Mouse (Mus musculus): ENCODE measurements at regions not wholly inside any gene's neighbourhood (a gene's known extent, or its start where the extent isn't known, plus 50 kb on each side); places are given as distances from the start of the nearest gene placed in this dataset.

DNA sequence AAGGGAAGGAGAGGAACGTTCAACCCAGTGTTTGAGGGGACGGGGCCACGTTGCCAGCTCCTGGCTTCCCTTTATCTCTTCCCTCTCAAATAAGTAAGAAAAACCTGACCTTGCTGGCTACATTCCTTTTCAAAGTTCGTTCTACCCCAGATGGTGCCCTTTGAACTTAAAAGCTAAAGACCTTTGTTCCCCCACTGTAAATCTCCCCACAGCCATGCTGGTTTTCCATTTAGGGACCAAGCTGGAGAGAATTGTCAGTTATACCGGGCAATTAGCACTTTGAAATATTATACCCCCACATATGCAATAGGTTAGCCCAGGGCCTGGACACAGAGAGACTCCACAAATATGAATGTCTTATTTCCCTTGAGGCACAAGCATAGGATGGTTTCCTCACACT lies 214.5 kb upstream of the Gpc5 start:
- Histone ChIP-seq H3K4me1 (ENCODE audit: control insufficient read depth, insufficient read depth, low read length) (no peaks in the 10 kb centered on the region), H3K27me3 (ENCODE audit: control insufficient read depth, insufficient read depth, low read length, poor library complexity, severe bottlenecking) (no peaks in the 10 kb centered on the region), H3K27ac (ENCODE audit: insufficient read depth, low read length) (no peak overlapping the region), H3K9me3 (replicated peaks; ENCODE audit: control insufficient read depth, insufficient read depth, low read length, poor library complexity, severe bottlenecking) (no peaks in the 10 kb centered on the region), H3K4me3 (ENCODE audit: low read depth, low read length) (no peak overlapping the region), H3K36me3 (ENCODE audit: control insufficient read depth, insufficient read depth, low read length, poor library complexity, severe bottlenecking) (no peaks in the 10 kb centered on the region), H3K9ac (ENCODE audit: low read depth, poor library complexity, severe bottlenecking) (no peak overlapping the region)
- TF ChIP-seq EP300 (IDR thresholded peaks at IDR 0.05; ENCODE audit: insufficient read depth, low read depth, low read length), result no peak
- TF ChIP-seq CTCF (IDR thresholded peaks at IDR 0.05; ENCODE audit: low read depth, low read length), result no peak
- TF ChIP-seq POLR2A (IDR thresholded peaks at IDR 0.05; ENCODE audit: insufficient read depth, low read length), result no peak

DNA sequence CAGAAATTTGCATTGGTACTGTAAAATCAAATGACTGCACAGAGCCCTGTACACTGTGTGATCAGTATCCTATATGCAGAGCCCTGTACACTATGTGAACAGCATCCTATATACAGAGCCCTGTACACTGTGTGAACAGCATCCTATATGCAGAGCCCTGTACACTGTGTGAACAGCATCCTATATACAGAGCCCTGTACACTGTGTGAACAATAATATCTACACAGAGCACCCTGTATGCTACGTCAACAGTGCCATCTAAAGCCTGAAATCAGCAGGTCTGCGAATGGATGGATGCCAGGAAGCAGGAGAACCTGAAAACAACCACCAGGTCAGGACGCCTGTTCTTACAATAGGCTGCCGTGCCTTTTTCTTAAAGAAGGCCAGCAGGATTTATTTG lies 211.7 kb upstream of the Gpc5 start:
- Histone ChIP-seq H3K27ac (ENCODE audit: insufficient read depth, low read length) (no peak overlapping the region), H3K27me3 (ENCODE audit: control insufficient read depth, insufficient read depth, low read length, poor library complexity, severe bottlenecking) (no peaks in the 10 kb centered on the region), H3K9me3 (replicated peaks; ENCODE audit: control insufficient read depth, insufficient read depth, low read length, poor library complexity, severe bottlenecking) (no peaks in the 10 kb centered on the region), H3K4me3 (ENCODE audit: low read depth, low read length) (no peak overlapping the region), H3K9ac (ENCODE audit: low read depth, poor library complexity, severe bottlenecking) (no peak overlapping the region), H3K4me1 (ENCODE audit: control insufficient read depth, insufficient read depth, low read length) (no peaks in the 10 kb centered on the region), H3K36me3 (ENCODE audit: control insufficient read depth, insufficient read depth, low read length, poor library complexity, severe bottlenecking) (no peaks in the 10 kb centered on the region)
- no peak for TF ChIP-seq POLR2A (IDR thresholded peaks at IDR 0.05; ENCODE audit: insufficient read depth, low read length)
- no peak for TF ChIP-seq CTCF (IDR thresholded peaks at IDR 0.05; ENCODE audit: low read depth, low read length)
- no peak for TF ChIP-seq EP300 (IDR thresholded peaks at IDR 0.05; ENCODE audit: insufficient read depth, low read depth, low read length)

DNA sequence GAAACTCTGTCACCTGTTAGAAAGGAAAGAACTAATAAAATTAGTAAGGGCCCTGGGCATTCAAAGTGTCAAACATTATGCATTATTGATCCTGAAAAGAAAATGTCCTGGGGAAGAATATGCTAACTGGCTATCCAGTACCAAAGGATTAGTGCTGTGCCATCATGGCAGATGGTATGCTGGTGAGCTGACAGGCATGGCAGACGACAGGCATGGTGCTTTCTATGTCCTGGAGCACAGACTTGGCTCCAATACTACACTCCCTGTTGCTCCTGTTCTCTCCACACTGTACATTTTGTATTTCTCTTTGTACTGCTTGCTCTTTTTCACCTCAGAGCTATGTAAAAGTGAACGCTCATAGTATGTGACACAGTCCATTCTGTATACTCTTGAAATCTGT lies 187.9 kb upstream of the Gpc5 start:
- H3K9me3 ChIP-seq (replicated peaks; ENCODE audit: control insufficient read depth, insufficient read depth, low read length, poor library complexity, severe bottlenecking), result peaks cover 4% of the 10 kb centered on the region
- H3K9ac ChIP-seq (ENCODE audit: low read depth, poor library complexity, severe bottlenecking), result no peak overlapping the region
- no peaks in the 10 kb centered on the region for H3K4me1 ChIP-seq (ENCODE audit: control insufficient read depth, insufficient read depth, low read length)
- no peak overlapping the region for H3K4me3 ChIP-seq (ENCODE audit: low read depth, low read length)
- H3K36me3 ChIP-seq (ENCODE audit: control insufficient read depth, insufficient read depth, low read length, poor library complexity, severe bottlenecking), result no peaks in the 10 kb centered on the region
- H3K27ac ChIP-seq (ENCODE audit: insufficient read depth, low read length), result no peak overlapping the region
- TF ChIP-seq EP300 (IDR thresholded peaks at IDR 0.05; ENCODE audit: insufficient read depth, low read depth, low read length) (no peak), CTCF (IDR thresholded peaks at IDR 0.05; ENCODE audit: low read depth, low read length) (no peak), POLR2A (IDR thresholded peaks at IDR 0.05; ENCODE audit: insufficient read depth, low read length) (no peak)
- H3K27me3 ChIP-seq (ENCODE audit: control insufficient read depth, insufficient read depth, low read length, poor library complexity, severe bottlenecking), result no peaks in the 10 kb centered on the region

DNA sequence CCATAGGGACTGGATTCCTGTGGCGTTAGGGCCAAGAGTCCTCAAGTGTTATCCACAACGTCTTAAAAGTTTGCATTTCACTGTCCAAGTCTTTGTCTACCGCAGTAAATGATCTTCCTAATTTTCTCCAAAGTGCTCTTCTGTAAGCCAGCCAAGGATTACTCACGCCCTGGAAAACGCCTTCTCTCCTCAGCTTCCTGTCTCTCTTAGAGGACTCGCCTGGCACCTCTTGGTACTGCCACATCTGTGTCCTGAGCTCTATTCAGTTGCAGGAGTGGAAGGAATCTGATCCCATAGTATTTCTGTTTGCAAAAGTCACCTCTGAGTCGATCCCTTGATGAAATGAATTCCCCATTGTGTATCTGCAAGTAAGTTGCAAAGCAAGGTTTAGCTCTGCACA lies 179.7 kb upstream of the Gpc5 start:
- Histone ChIP-seq H3K9me3 (replicated peaks; ENCODE audit: control insufficient read depth, insufficient read depth, low read length, poor library complexity, severe bottlenecking) (no peaks in the 10 kb centered on the region), H3K36me3 (ENCODE audit: control insufficient read depth, insufficient read depth, low read length, poor library complexity, severe bottlenecking) (no peaks in the 10 kb centered on the region), H3K27ac (ENCODE audit: insufficient read depth, low read length) (no peak overlapping the region), H3K9ac (ENCODE audit: low read depth, poor library complexity, severe bottlenecking) (no peak overlapping the region), H3K4me3 (ENCODE audit: low read depth, low read length) (no peak overlapping the region), H3K4me1 (ENCODE audit: control insufficient read depth, insufficient read depth, low read length) (no peaks in the 10 kb centered on the region), H3K27me3 (ENCODE audit: control insufficient read depth, insufficient read depth, low read length, poor library complexity, severe bottlenecking) (no peaks in the 10 kb centered on the region)
- no peak for TF ChIP-seq POLR2A (IDR thresholded peaks at IDR 0.05; ENCODE audit: insufficient read depth, low read length)
- no peak for TF ChIP-seq EP300 (IDR thresholded peaks at IDR 0.05; ENCODE audit: insufficient read depth, low read depth, low read length)
- TF ChIP-seq CTCF (IDR thresholded peaks at IDR 0.05; ENCODE audit: low read depth, low read length), result no peak

DNA sequence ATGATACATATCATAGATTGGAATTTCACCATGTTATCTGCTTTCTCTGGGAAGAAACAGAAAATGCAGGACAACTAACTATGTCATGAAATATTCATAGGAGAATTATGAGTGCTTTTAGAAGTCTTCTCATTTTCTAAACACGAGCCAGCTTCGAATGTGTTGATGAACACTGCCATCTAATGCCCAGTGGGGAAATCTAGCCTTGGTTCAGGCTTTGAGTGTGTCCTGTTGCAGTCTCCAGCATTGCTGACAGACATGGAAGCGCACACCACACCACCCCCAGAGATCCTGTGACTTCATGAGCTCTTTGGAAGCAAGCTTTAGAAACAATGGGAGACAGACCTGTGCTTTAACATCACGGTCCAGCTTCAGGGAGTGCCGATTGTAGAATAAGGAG lies 178.8 kb upstream of the Gpc5 start:
- no peak overlapping the region for H3K4me3 ChIP-seq (ENCODE audit: low read depth, low read length)
- no peak for TF ChIP-seq POLR2A (IDR thresholded peaks at IDR 0.05; ENCODE audit: insufficient read depth, low read length)
- no peak for TF ChIP-seq CTCF (IDR thresholded peaks at IDR 0.05; ENCODE audit: low read depth, low read length)
- TF ChIP-seq EP300 (IDR thresholded peaks at IDR 0.05; ENCODE audit: insufficient read depth, low read depth, low read length), result no peak
- H3K27ac ChIP-seq (ENCODE audit: insufficient read depth, low read length), result no peak overlapping the region
- H3K9me3 ChIP-seq (replicated peaks; ENCODE audit: control insufficient read depth, insufficient read depth, low read length, poor library complexity, severe bottlenecking), result no peaks in the 10 kb centered on the region
- H3K9ac ChIP-seq (ENCODE audit: low read depth, poor library complexity, severe bottlenecking), result no peak overlapping the region
- no peaks in the 10 kb centered on the region for H3K4me1 ChIP-seq (ENCODE audit: control insufficient read depth, insufficient read depth, low read length)
- H3K36me3 ChIP-seq (ENCODE audit: control insufficient read depth, insufficient read depth, low read length, poor library complexity, severe bottlenecking), result no peaks in the 10 kb centered on the region
- H3K27me3 ChIP-seq (ENCODE audit: control insufficient read depth, insufficient read depth, low read length, poor library complexity, severe bottlenecking), result no peaks in the 10 kb centered on the region

DNA sequence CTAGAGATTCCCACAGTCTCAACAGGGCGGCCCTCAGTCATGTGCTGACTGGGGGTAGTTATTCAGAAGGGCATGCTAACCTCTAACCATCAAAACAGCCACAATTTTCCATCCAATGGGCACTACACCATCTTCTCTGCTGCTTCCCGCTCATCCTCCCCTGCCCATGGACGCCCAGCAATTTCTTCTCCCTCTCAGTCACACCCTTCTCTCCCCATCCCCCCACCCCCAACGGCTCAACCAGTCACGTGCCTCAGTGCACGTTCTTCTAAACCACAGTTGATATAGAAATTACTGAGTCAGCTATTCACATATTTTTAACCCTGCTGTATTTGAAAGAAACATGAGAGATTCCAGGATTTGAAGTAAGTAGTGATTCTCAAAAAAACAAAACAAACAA lies 146.3 kb upstream of the Gpc5 start:
- no peak overlapping the region for H3K9ac ChIP-seq (ENCODE audit: low read depth, poor library complexity, severe bottlenecking)
- H3K36me3 ChIP-seq (ENCODE audit: control insufficient read depth, insufficient read depth, low read length, poor library complexity, severe bottlenecking), result no peaks in the 10 kb centered on the region
- H3K4me3 ChIP-seq (ENCODE audit: low read depth, low read length), result no peak overlapping the region
- no peak overlapping the region for H3K27ac ChIP-seq (ENCODE audit: insufficient read depth, low read length)
- H3K27me3 ChIP-seq (ENCODE audit: control insufficient read depth, insufficient read depth, low read length, poor library complexity, severe bottlenecking), result no peaks in the 10 kb centered on the region
- no peak for TF ChIP-seq CTCF (IDR thresholded peaks at IDR 0.05; ENCODE audit: low read depth, low read length)
- no peaks in the 10 kb centered on the region for H3K9me3 ChIP-seq (replicated peaks; ENCODE audit: control insufficient read depth, insufficient read depth, low read length, poor library complexity, severe bottlenecking)
- H3K4me1 ChIP-seq (ENCODE audit: control insufficient read depth, insufficient read depth, low read length), result no peaks in the 10 kb centered on the region
